ENCODE assay signal across 15 mouse cellular contexts in genomic region chr12:12283702-12284288, GRCm38 (mm10). TPM values are rescaled to one million over a fixed set of nuclear protein-coding genes. Genes with fewer than 3 reads are reported as not detected.
DNase-seq lines count a peak whose midpoint lies in the region; ATAC-seq and TF ChIP-seq lines count a peak whose summit lies in the region.
"Had no signal": no experiment of that assay in that cellular context is flagged by ENCODE, and none has a peak within 500 bp of the region (broad histone marks: within the 10 kb centered on the region; RNA-seq: fewer than 3 reads in every experiment).

No protein-coding gene starts in this region.

- no peaks in the 10 kb centered on the region for H3K9me3 ChIP-seq in lung, embryonic 16.5 days (ENCODE audit: control insufficient read depth, low read length)
- no peaks in the 10 kb centered on the region for H3K9me3 ChIP-seq in limb, embryonic 10.5 days (replicated peaks)
- H3K9me3 ChIP-seq: embryonic facial prominence, embryonic 12.5 days; hindbrain, embryonic 13.5 days; neural tube, embryonic 12.5 days; stomach, embryonic 15.5 days had no signal

- peaks cover 4% of the 10 kb centered on the region for H3K4me1 ChIP-seq in heart, adult 2 months (ENCODE audit: control insufficient read depth, insufficient read depth, low read length)
- peaks cover 14% of the 10 kb centered on the region for H3K4me1 ChIP-seq in lung, embryonic 16.5 days (replicated peaks; ENCODE audit: control insufficient read depth, insufficient read depth, low read length)
- 0 out of 2 replicates have a peak, but pooled peaks cover 4% of the 10 kb centered on the region for H3K4me1 ChIP-seq in limb, embryonic 10.5 days
- H3K4me1 ChIP-seq: stomach, embryonic 15.5 days had no signal

- no peak for TF ChIP-seq EP300 in heart, adult 2 months (IDR thresholded peaks at IDR 0.05; ENCODE audit: insufficient read depth, low read depth, low read length)

- no peak overlapping the region for H3K9ac ChIP-seq in heart, adult 2 months (ENCODE audit: low read depth, low read length)
- no peak overlapping the region for H3K9ac ChIP-seq in lung, embryonic 16.5 days (ENCODE audit: low read length)
- H3K9ac ChIP-seq: embryonic facial prominence, embryonic 12.5 days; hindbrain, embryonic 13.5 days; liver, embryonic 14.5 days; neural tube, embryonic 12.5 days; stomach, embryonic 15.5 days had no signal

- WGBS in heart, adult 2 months: 76% methylated on average over 10 of the region's 10 CpGs
- 69% methylated on average over 10 of the region's 10 CpGs for WGBS in lung, embryonic 16.5 days
- WGBS in limb, embryonic 10.5 days: 92% methylated on average over 10 of the region's 10 CpGs

- H3K27me3 ChIP-seq in heart, adult 2 months (ENCODE audit: control insufficient read depth, insufficient read depth, low read length): no peaks in the 10 kb centered on the region
- no peaks in the 10 kb centered on the region for H3K27me3 ChIP-seq in lung, embryonic 16.5 days (ENCODE audit: control insufficient read depth, insufficient read depth, low read depth, low read length)
- no peaks in the 10 kb centered on the region for H3K27me3 ChIP-seq in limb, embryonic 10.5 days (ENCODE audit: low read depth, poor library complexity, severe bottlenecking)
- H3K27me3 ChIP-seq: embryonic facial prominence, embryonic 12.5 days; hindbrain, embryonic 13.5 days; neural tube, embryonic 12.5 days; stomach, embryonic 15.5 days had no signal

- 0 out of 2 replicates have a peak overlapping the region, but pooled peaks have one; percentile 5 for H3K27ac ChIP-seq in heart, adult 2 months
- H3K27ac ChIP-seq in lung, embryonic 16.5 days (ENCODE audit: low read length): no peak overlapping the region
- no peak overlapping the region for H3K27ac ChIP-seq in limb, embryonic 10.5 days
- H3K27ac ChIP-seq: embryonic facial prominence, embryonic 12.5 days; hindbrain, embryonic 13.5 days; liver, embryonic 14.5 days; neural tube, embryonic 12.5 days; stomach, embryonic 15.5 days had no signal

- ATAC-seq in lung, embryonic 16.5 days (ENCODE audit: low read depth): peak; percentile 43; the same call in 1 of the 2 replicates
- ATAC-seq in cerebellum, adult (ENCODE audit: insufficient number of reproducible peaks, low FRiP score, low TSS enrichment): no peak
- ATAC-seq: intestine, embryonic 16.5 days had no signal

- H3K79me2 ChIP-seq in heart, adult 2 months (replicated peaks; ENCODE audit: control insufficient read depth, insufficient read depth, low read length): peaks cover 2% of the 10 kb centered on the region; the same call in 1 of the 2 replicates

- TF ChIP-seq CTCF in heart, adult 2 months (IDR thresholded peaks at IDR 0.05): peak; percentile 8; the same call in 1 of the 2 replicates

- H3K36me3 ChIP-seq in heart, adult 2 months (ENCODE audit: control insufficient read depth, insufficient read depth, low read length): no peaks in the 10 kb centered on the region; the same call in 1 of the 2 replicates
- no peaks in the 10 kb centered on the region for H3K36me3 ChIP-seq in lung, embryonic 16.5 days (ENCODE audit: control insufficient read depth, insufficient read depth, low read length)
- no peaks in the 10 kb centered on the region for H3K36me3 ChIP-seq in limb, embryonic 10.5 days
- H3K36me3 ChIP-seq: embryonic facial prominence, embryonic 12.5 days; hindbrain, embryonic 13.5 days; neural tube, embryonic 12.5 days; stomach, embryonic 15.5 days had no signal

- no peak for TF ChIP-seq POLR2A in heart, adult 2 months (IDR thresholded peaks at IDR 0.05; ENCODE audit: insufficient read depth, low read depth, low read length)

- peak; percentile 56 to 65 for DNase-seq in heart, adult 2 months
- DNase-seq in heart, postnatal 10 days: no peak
- DNase-seq in R1 (ENCODE audit: low read depth, low spot score): peak; percentile 31
- DNase-seq in gastrocnemius, adult 8-10 months (ENCODE audit: low spot score in 2 of 2): peak; percentile 33 to 56
- DNase-seq in limb, embryonic 10.5 days (ENCODE audit: low spot score): no peak
- DNase-seq in cerebellum, adult 9-11 months: no peak

- H3K4me3 ChIP-seq in heart, adult 2 months: no peak overlapping the region
- H3K4me3 ChIP-seq in lung, embryonic 16.5 days (ENCODE audit: low read length): no peak overlapping the region
- H3K4me3 ChIP-seq in limb, embryonic 10.5 days: no peak overlapping the region
- H3K4me3 ChIP-seq: embryonic facial prominence, embryonic 12.5 days; hindbrain, embryonic 13.5 days; neural tube, embryonic 12.5 days; stomach, embryonic 15.5 days had no signal

- intact Hi-C loops in heart, adult 2 months (cut with DNase I): no loop called here
- intact Hi-C loops in heart, postnatal 10 days (cut with DNase I): no loop called here

- no peak overlapping the region for H3K4me2 ChIP-seq in lung, embryonic 16.5 days (ENCODE audit: low read depth, low read length)
- H3K4me2 ChIP-seq: embryonic facial prominence, embryonic 12.5 days; hindbrain, embryonic 13.5 days; neural tube, embryonic 12.5 days; stomach, embryonic 15.5 days had no signal

RNA-seq across cellular contexts. Expression of gene Fam49a, which starts 21.9 kb away (rescaled TPM):
- 1 to 10 TPM; 7.1 to 9.8 TPM for total RNA-seq in heart, adult 2 months (2021)
- 4.1 and 6.5 TPM in 2 replicates for polyA plus RNA-seq in heart, adult 2 months (2012; rRNA removed)
- 10 to 100 TPM; 14.7 to 15.6 TPM for total RNA-seq in heart, postnatal 10 days (2021)
- 1 to 10 TPM; 1.2 to 3.4 (median 2.4) TPM for total RNA-seq in gastrocnemius, adult 8-10 months (2022)
- 16.8 TPM in 2 replicates for polyA plus RNA-seq in lung, embryonic 16.5 days (2015; fragmentation: Nextera tagmentation; extraction: Ambion mirVana)
- polyA plus RNA-seq in limb, embryonic 10.5 days (2016; fragmentation: Nextera tagmentation; extraction: Ambion mirVana): 4.9 and 6.5 TPM in 2 replicates
- polyA plus RNA-seq: C2C12 had no signal

Comparison
In these comparisons a context has a peak if more than half of its experiments do, and no peak if none do; other contexts are left out.
1. DNase-seq: peak in heart, adult 2 months (2 of 2), R1 (single experiment) and gastrocnemius, adult 8-10 months (2 of 2); none in heart, postnatal 10 days (0 of 2), limb, embryonic 10.5 days (single experiment) and cerebellum, adult 9-11 months (single experiment).